Mouse (Mus musculus) ES-Bruce4 (cell line): ENCODE measurements at regions not wholly inside any gene's neighbourhood (a gene's known extent, or its start where the extent isn't known, plus 50 kb on each side); places are given as distances from the start of the nearest gene placed in this dataset.

ENCODE experiments used
- H3K27ac ChIP-seq: 2 replicates; pipeline ENCODE4 v1.5.1; 2012; ENCODE audit warnings: low read length, inconsistent platforms; ENCODE audit not compliant: insufficient read depth
- H3K27me3 ChIP-seq: 2 replicates; pipeline ENCODE4 v1.6.1; 2012; ENCODE audit warnings: mild to moderate bottlenecking, low read length, inconsistent platforms; ENCODE audit not compliant: control insufficient read depth, poor library complexity, insufficient read depth, severe bottlenecking
- H3K36me3 ChIP-seq: 2 replicates; pipeline ENCODE4 v1.6.1; 2012; ENCODE audit warnings: inconsistent platforms, mild to moderate bottlenecking, low read length, moderate library complexity; ENCODE audit not compliant: control insufficient read depth, poor library complexity, insufficient read depth, severe bottlenecking
- H3K4me1 ChIP-seq: one replicate; pipeline ENCODE4 v1.8.1; 2011; ENCODE audit warnings: low read length; ENCODE audit not compliant: control insufficient read depth, insufficient read depth
- H3K4me3 ChIP-seq: 2 replicates; pipeline ENCODE4 v1.5.1; 2011; ENCODE audit warnings: low read depth, mild to moderate bottlenecking, low read length
- H3K9ac ChIP-seq: 2 replicates; pipeline ENCODE4 v1.6.1; 2012; ENCODE audit warnings: low read depth, mild to moderate bottlenecking, inconsistent platforms; ENCODE audit not compliant: poor library complexity, severe bottlenecking
- H3K9me3 ChIP-seq: replicated peaks from 2 replicates; pipeline ENCODE4 v1.6.1; 2012; ENCODE audit warnings: mild to moderate bottlenecking, low read length, inconsistent platforms; ENCODE audit not compliant: control insufficient read depth, poor library complexity, insufficient read depth, severe bottlenecking
- CTCF ChIP-seq: IDR thresholded peaks from one replicate; pipeline ENCODE4 v1.8.1; 2011; ENCODE audit warnings: low read depth, low read length
- EP300 ChIP-seq: IDR thresholded peaks from 2 replicates; pipeline ENCODE4 v1.6.1; 2011; ENCODE audit warnings: low read depth, low read length; ENCODE audit not compliant: insufficient read depth
- POLR2A ChIP-seq: IDR thresholded peaks from one replicate; pipeline ENCODE4 v1.8.1; 2011; ENCODE audit warnings: low read length; ENCODE audit not compliant: insufficient read depth

DNA sequence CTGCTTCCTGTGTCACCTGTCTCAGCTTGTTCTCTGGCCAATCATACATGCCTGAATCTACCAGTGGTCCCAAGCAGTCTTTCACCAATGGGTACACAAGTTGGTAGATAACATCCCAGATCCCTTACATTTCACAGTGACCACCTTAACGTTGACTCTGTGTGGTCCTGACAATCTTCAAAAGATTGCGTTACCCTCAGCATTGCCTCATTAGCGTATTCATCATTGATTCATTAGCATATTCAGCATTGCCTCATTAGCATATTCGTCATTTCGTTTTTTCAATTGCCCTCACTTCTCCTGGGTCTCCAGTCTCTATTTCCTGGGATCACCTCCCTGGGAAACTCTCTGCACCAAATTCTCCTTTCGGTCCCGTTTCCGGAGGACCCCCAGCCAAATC is 55.5 kb upstream of the Habp2 start:
- Histone ChIP-seq H3K9ac (no peak overlapping the region), H3K27ac (no peak overlapping the region), H3K27me3 (no peaks in the 10 kb centered on the region), H3K4me1 (no peaks in the 10 kb centered on the region), H3K9me3 (0 out of 2 replicates have a peak, but pooled peaks cover 7% of the 10 kb centered on the region), H3K36me3 (no peaks in the 10 kb centered on the region), H3K4me3 (no peak overlapping the region)
- TF ChIP-seq CTCF (no peak), EP300 (no peak), POLR2A (no peak)

DNA sequence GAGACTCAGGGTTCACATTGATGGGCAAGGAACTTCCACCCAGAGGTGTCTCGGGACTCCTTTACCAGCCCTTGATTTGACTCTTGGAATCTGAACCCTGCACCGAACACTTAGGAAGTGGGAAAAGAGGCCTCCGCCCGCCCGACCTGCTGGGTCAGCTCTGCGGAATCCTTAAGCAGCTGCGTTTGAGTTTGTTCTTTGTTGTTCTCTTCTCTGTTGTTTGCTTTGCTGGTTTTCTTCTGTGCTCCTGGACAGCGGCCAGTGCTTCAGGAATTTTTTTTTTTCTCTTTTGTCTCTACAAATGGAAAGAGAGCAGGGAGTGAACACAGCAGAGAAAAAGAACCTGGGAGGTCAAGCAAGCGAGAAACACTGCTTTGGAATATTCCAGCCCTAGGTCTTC is 55.1 kb upstream of the Habp2 start:
- H3K4me3 ChIP-seq: no peak overlapping the region
- 0 out of 2 replicates have a peak, but pooled peaks cover 7% of the 10 kb centered on the region for H3K9me3 ChIP-seq
- H3K27ac ChIP-seq: no peak overlapping the region
- no peaks in the 10 kb centered on the region for H3K36me3 ChIP-seq
- TF ChIP-seq POLR2A (no peak), EP300 (no peak), CTCF (no peak)
- H3K9ac ChIP-seq: no peak overlapping the region
- H3K4me1 ChIP-seq: no peaks in the 10 kb centered on the region
- no peaks in the 10 kb centered on the region for H3K27me3 ChIP-seq

DNA sequence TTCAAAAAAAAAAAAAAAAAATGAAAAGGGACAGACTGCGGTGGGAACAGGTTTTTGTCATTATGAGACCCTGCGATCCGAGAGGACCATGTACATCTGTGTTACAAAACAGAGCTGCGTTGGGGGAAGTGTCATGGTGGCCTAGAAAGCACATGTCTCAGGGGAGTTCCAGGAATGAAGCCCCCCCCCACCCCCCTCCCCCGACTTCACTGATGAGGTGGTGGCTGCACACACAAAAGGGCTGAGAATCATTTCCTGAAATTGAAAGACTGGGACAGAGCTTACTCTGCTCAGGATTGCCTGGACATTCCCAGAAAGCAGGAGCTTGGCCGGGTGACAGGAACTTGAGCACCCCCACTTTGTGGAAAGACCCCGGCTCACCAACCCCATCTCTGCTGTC is 54.7 kb upstream of the Habp2 start:
- Histone ChIP-seq H3K4me3 (no peak overlapping the region), H3K27ac (no peak overlapping the region), H3K9me3 (0 out of 2 replicates have a peak, but pooled peaks cover 7% of the 10 kb centered on the region), H3K4me1 (no peaks in the 10 kb centered on the region), H3K27me3 (no peaks in the 10 kb centered on the region), H3K9ac (no peak overlapping the region), H3K36me3 (no peaks in the 10 kb centered on the region)
- TF ChIP-seq CTCF (no peak), POLR2A (no peak)

DNA sequence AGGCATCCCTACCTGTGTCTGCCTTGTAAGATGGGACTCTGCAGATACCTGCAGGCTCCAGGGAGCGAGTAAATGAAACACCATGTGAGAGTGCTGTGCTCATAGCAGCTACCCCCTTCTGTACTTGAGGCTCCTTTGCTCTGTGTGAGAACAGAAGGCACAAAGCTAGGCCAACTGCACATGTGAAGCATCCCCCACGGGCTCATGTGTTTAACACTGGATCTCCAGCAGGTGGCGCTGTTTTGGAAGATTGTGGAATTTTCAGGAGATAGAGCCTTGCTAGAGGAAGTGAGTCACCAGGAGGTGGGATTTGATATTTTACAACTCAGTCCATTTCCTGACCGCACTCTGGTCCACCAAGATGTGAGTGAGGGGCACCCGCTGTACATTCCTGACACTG is 54.0 kb upstream of the Habp2 start:
- Histone ChIP-seq H3K27ac (no peak overlapping the region), H3K9me3 (0 out of 2 replicates have a peak, but pooled peaks cover 7% of the 10 kb centered on the region), H3K4me3 (no peak overlapping the region), H3K4me1 (no peaks in the 10 kb centered on the region), H3K36me3 (no peaks in the 10 kb centered on the region), H3K27me3 (no peaks in the 10 kb centered on the region), H3K9ac (no peak overlapping the region)
- TF ChIP-seq EP300 (no peak), CTCF (no peak), POLR2A (no peak)

DNA sequence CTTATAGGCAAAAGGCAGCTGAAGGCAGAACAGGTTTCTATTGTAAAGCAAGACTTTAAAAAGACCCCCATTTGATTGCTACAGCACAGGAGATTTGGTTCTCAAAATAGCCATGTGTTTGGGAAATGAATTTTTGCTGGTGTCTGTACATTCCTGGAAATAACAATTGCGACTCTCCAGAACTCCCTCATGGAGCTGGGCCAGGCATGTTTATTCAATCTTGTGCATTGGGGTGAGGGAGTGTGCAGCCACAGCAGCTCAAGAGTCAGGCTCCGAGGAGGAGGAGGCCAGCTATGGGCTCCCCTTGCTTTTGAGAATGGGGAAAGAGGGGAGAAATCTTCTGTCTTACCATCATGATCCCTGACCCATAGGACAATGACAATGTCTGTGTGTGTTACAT is 51.9 kb upstream of the Habp2 start:
- TF ChIP-seq POLR2A: no peak
- TF ChIP-seq EP300: no peak
- TF ChIP-seq CTCF: no peak
- no peak overlapping the region for H3K27ac ChIP-seq
- no peak overlapping the region for H3K4me3 ChIP-seq
- 0 out of 2 replicates have a peak, but pooled peaks cover 7% of the 10 kb centered on the region for H3K9me3 ChIP-seq
- no peak overlapping the region for H3K9ac ChIP-seq
- no peaks in the 10 kb centered on the region for H3K27me3 ChIP-seq
- H3K36me3 ChIP-seq: no peaks in the 10 kb centered on the region
- H3K4me1 ChIP-seq: no peaks in the 10 kb centered on the region
